Mouse (Mus musculus) hindbrain, embryonic 15.5 days (tissue): ENCODE results near the gene Grip1. TPM values are rescaled to one million over a fixed set of nuclear protein-coding genes. Genes with fewer than 3 reads are reported as not detected.

Experiments
- ATAC-seq: fragments of 200-750 bp; cut with Nextera tagmentation; 2 replicates; pipeline ENCODE4 v1.8.0; 2017; ENCODE audit warnings: low read depth, moderate number of reproducible peaks, moderate TSS enrichment; ENCODE audit not compliant: low FRiP score
- H3K27ac ChIP-seq: fragments of 300-500 bp; sonication (generic); replicated peaks from 2 replicates; pipeline ENCODE4 v1.5.1; 2015; ENCODE audit warnings: mild to moderate bottlenecking, inconsistent platforms
- H3K27me3 ChIP-seq: fragments of 300-500 bp; sonication (generic); 2 replicates; pipeline ENCODE4 v1.6.1; 2015; ENCODE audit warnings: control low read depth, inconsistent platforms
- H3K36me3 ChIP-seq: fragments of 300-500 bp; sonication (generic); 2 replicates; pipeline ENCODE4 v1.6.1; 2015; ENCODE audit warnings: control low read depth, inconsistent platforms
- H3K4me1 ChIP-seq: fragments of 300-500 bp; sonication (generic); replicated peaks from 2 replicates; pipeline ENCODE4 v1.6.1; 2015; ENCODE audit warnings: control low read depth, inconsistent platforms
- H3K4me2 ChIP-seq: fragments of 300-500 bp; sonication (generic); 2 replicates; pipeline ENCODE4 v1.6.1; 2015; ENCODE audit warnings: moderate library complexity, mild to moderate bottlenecking, inconsistent platforms
- H3K4me3 ChIP-seq: fragments of 300-500 bp; sonication (generic); 2 replicates; pipeline ENCODE4 v1.5.1; 2015; ENCODE audit warnings: mild to moderate bottlenecking, inconsistent platforms
- H3K9ac ChIP-seq: fragments of 300-500 bp; sonication (generic); 2 replicates; pipeline ENCODE4 v1.6.1; 2015; ENCODE audit warnings: inconsistent platforms
- H3K9me3 ChIP-seq: fragments of 300-500 bp; sonication (generic); 2 replicates; pipeline ENCODE4 v1.6.1; 2016; ENCODE audit warnings: control low read depth, inconsistent platforms
- WGBS: fragments of 180-500 bp; shearing (Covaris S2); methylation state at CpG from one replicate; pipeline ENCODE4 v1.1.7; 2015; 5-methylcytosine and 5-hydroxymethylcytosine counted together
- polyA plus RNA-seq: library from polyadenylated mRNA; unstranded; fragments of >200 nt; fragmentation: Nextera tagmentation; extraction: Ambion mirVana; gene quantifications from 2 replicates; pipeline ENCODE4 v1.2.1, GENCODE M21; 2015

Grip1 gene
- 15.7 and 17.3 TPM in 2 replicates for polyA plus RNA-seq

DNA sequence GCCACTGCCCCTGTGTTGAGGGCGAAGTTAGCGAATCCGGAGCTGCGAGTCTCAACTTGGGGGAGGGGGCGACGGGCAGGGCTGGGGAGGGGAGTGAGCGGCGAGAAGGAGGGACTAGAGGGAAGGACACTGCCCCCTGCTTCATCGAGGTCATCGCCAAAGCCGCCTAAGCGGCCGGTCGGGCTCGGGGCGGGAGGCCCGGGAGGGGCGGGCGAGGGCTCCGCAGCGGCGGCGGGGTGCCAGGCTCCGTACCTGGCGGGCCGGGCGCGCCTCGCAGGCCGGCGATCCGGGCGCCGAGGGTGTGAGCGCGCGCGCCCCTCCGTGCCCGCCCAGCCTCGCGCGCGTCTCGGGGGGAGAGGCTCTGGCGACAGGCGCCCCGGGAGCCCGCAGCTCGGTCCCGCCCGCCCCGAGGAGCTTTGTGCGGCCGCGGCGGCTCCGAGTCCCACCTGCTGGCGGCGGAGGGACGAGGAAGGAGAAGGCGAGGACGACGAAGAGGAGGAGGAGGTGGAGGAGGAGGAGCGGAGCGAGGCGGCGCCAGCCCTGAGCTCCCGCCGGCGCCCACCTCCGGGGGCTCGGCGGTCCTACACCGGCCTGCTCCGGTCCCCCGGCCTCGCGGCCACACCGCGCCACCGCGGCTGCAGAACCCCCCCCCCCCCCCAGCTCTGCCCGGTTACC lies at the start of gene Grip1:
Gene Grip1, plus strand, starts transcription at position 400 of the 675 bp plus-strand sequence.
- H3K36me3 ChIP-seq: no peaks in the 10 kb centered on the region
- peak; percentile 88 for ATAC-seq

DNA sequence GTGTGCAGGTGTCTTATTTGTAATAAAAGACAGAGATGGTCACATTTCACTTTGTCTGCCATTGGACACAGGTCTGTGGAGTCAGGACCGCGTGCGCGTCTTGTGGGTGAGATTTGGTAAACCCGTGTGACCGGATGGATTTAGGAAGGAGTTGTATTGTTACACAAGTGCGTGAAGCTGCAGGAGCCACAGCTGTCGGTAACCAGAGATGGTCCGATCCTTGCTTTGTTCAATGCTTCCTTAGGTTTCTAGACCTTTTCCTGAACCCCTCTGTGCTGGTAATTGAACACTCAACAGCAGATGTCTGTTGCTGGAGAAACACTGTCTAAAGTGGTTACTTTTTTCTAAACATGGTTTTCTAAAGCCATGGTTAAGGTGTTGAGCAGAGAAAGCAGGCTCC lies 48.5 kb upstream of the Grip1 start:
- 94% methylated on average over 9 of the region's 9 CpGs for WGBS
- no peak overlapping the region for H3K4me2 ChIP-seq
- H3K36me3 ChIP-seq: no peaks in the 10 kb centered on the region
- H3K9me3 ChIP-seq: no peaks in the 10 kb centered on the region
- no peak overlapping the region for H3K4me3 ChIP-seq
- H3K27ac ChIP-seq: no peak overlapping the region
- H3K27me3 ChIP-seq: no peaks in the 10 kb centered on the region
- H3K9ac ChIP-seq: no peak overlapping the region
- ATAC-seq: no peak
- no peaks in the 10 kb centered on the region for H3K4me1 ChIP-seq

More for the DNA sequence above, at the start of gene Grip1:
- H3K9ac ChIP-seq: peak within 1 kb of the TSS; percentile 78
- H3K4me1 ChIP-seq: peaks cover 25% of the 10 kb centered on the region
- peak within 1 kb of the TSS; percentile 97 for H3K4me2 ChIP-seq
- WGBS: 0% methylated on average over 35 of the region's 84 CpGs
- H3K4me3 ChIP-seq: peak within 1 kb of the TSS; percentile 90
- H3K9me3 ChIP-seq: no peaks in the 10 kb centered on the region
- peak within 1 kb of the TSS; percentile 87 for H3K27ac ChIP-seq
- no peaks in the 10 kb centered on the region for H3K27me3 ChIP-seq

- H3K36me3 ChIP-seq: no peaks in the 10 kb centered on the region
- H3K9me3 ChIP-seq: no peaks in the 10 kb centered on the region
- no peak overlapping the region for H3K27ac ChIP-seq
- H3K4me3 ChIP-seq: no peak overlapping the region
- H3K4me1 ChIP-seq: no peaks in the 10 kb centered on the region
- H3K27me3 ChIP-seq: no peaks in the 10 kb centered on the region
- H3K4me2 ChIP-seq: no peak overlapping the region
- WGBS: 100% methylated on average over 1 of the region's 1 CpGs
- ATAC-seq: no peak
- H3K9ac ChIP-seq: no peak overlapping the region
Measured at GRCm38 (mm10) chr10:119405612-119406011, 48.0 kb upstream of the Grip1 start.

DNA sequence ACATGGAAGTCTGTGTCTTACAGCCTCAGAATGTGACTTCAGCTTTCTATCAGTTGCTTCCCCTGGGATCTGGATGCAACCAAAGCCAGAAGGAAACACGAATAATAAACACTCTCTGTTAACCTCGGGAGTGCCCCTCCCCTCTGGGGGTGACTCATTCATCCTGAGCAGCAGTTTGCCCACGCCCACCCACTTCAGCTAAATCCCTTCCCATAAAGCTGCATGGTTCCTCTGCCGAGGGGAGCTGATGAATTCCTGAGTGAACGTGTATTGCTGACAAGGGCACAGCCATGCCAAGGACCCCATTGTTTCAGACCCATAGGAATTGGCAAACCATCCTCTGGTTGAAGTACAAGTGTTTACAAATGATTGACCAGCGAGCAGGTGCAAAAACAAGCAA lies 45.3 kb upstream of the Grip1 start:
- no peak overlapping the region for H3K4me2 ChIP-seq
- no peak overlapping the region for H3K27ac ChIP-seq
- WGBS: 26% methylated on average over 6 of the region's 6 CpGs

GRCm38 (mm10) chr10:119413238-119413637 lies 40.4 kb upstream of the Grip1 start:
- H3K27me3 ChIP-seq: no peaks in the 10 kb centered on the region
- no peaks in the 10 kb centered on the region for H3K36me3 ChIP-seq
- 95% methylated on average over 11 of the region's 11 CpGs for WGBS
- H3K4me1 ChIP-seq: no peaks in the 10 kb centered on the region
- H3K9ac ChIP-seq: no peak overlapping the region
- H3K4me3 ChIP-seq: no peak overlapping the region
- ATAC-seq: no peak
- H3K27ac ChIP-seq: no peak overlapping the region
- no peaks in the 10 kb centered on the region for H3K9me3 ChIP-seq
- no peak overlapping the region for H3K4me2 ChIP-seq

More for the DNA sequence above, 45.3 kb upstream of the Grip1 start:
- H3K36me3 ChIP-seq: no peaks in the 10 kb centered on the region
- H3K4me3 ChIP-seq: no peak overlapping the region
- no peak overlapping the region for H3K9ac ChIP-seq
- no peaks in the 10 kb centered on the region for H3K9me3 ChIP-seq
- no peaks in the 10 kb centered on the region for H3K4me1 ChIP-seq
- no peak for ATAC-seq
- no peaks in the 10 kb centered on the region for H3K27me3 ChIP-seq

DNA sequence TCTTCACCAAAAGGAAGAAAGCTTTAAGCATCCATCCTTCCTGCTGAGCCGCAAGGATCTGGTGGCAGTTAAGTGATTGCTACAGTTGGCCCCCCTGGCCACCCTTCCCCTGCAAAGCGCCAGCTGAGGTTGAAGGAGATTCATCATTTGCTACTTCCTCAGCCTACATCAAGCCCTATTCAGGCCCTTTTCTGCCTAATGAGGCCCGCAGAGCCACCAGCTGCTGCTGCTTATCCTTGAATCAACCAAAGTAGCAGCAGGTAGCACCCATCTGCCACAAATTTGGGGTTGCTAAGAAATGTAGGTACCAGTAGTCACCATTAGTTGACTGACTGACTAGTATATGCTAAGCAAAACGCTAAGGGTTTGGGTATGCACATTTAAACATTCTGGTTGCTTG lies 38.5 kb upstream of the Grip1 start:
- Histone ChIP-seq H3K4me2 (no peak overlapping the region), H3K9ac (no peak overlapping the region), H3K27me3 (no peaks in the 10 kb centered on the region), H3K27ac (no peak overlapping the region), H3K4me3 (no peak overlapping the region), H3K36me3 (no peaks in the 10 kb centered on the region), H3K9me3 (no peaks in the 10 kb centered on the region), H3K4me1 (no peaks in the 10 kb centered on the region)
- 48% methylated on average over 4 of the region's 4 CpGs for WGBS
- peak; percentile 54; the same call in 1 of the 2 replicates for ATAC-seq

GRCm38 (mm10) chr10:119421418-119421817 lies 32.2 kb upstream of the Grip1 start:
- Histone ChIP-seq H3K36me3 (no peaks in the 10 kb centered on the region), H3K9me3 (no peaks in the 10 kb centered on the region), H3K9ac (no peak overlapping the region), H3K4me1 (0 out of 2 replicates have a peak, but pooled peaks cover 4% of the 10 kb centered on the region), H3K4me2 (no peak overlapping the region), H3K27me3 (no peaks in the 10 kb centered on the region), H3K27ac (no peak overlapping the region), H3K4me3 (no peak overlapping the region)
- ATAC-seq: no peak
- WGBS: 89% methylated on average over 6 of the region's 6 CpGs

GRCm38 (mm10) chr10:119423821-119424534 lies 29.7 kb upstream of the Grip1 start:
- no peak overlapping the region for H3K27ac ChIP-seq
- H3K9ac ChIP-seq: no peak overlapping the region
- ATAC-seq: no peak
- no peaks in the 10 kb centered on the region for H3K27me3 ChIP-seq
- WGBS: 72% methylated on average over 11 of the region's 11 CpGs
- no peaks in the 10 kb centered on the region for H3K9me3 ChIP-seq
- no peak overlapping the region for H3K4me3 ChIP-seq
- H3K4me2 ChIP-seq: no peak overlapping the region
- H3K36me3 ChIP-seq: no peaks in the 10 kb centered on the region
- H3K4me1 ChIP-seq: 0 out of 2 replicates have a peak, but pooled peaks cover 4% of the 10 kb centered on the region

DNA sequence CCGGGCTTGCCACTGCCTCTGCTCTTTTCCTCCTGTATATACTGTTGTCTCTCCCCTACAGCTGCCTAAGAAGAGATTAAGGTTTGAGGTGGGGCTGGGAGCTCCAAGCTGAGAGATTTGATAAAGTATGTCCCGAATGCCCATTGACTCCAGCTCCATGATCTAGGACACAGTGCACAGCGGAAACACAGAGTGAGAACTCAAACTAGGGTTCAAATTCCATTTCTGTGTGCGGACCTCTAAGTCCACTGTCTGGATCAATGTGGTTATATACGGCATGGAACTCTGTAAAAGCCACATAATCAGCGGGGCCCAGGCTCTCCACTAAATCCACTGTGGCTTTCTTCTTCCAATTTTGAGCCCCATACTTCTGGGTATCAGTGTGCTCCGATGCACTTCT lies 26.0 kb upstream of the Grip1 start:
- H3K4me1 ChIP-seq: 0 out of 2 replicates have a peak, but pooled peaks cover 4% of the 10 kb centered on the region
- H3K4me2 ChIP-seq: no peak overlapping the region
- no peak overlapping the region for H3K27ac ChIP-seq
- no peak overlapping the region for H3K4me3 ChIP-seq
- ATAC-seq: no peak
- H3K27me3 ChIP-seq: no peaks in the 10 kb centered on the region
- 88% methylated on average over 7 of the region's 7 CpGs for WGBS
- H3K9ac ChIP-seq: no peak overlapping the region
- no peaks in the 10 kb centered on the region for H3K36me3 ChIP-seq
- no peaks in the 10 kb centered on the region for H3K9me3 ChIP-seq

GRCm38 (mm10) chr10:119428106-119428505 lies 25.5 kb upstream of the Grip1 start:
- no peak overlapping the region for H3K4me3 ChIP-seq
- H3K4me2 ChIP-seq: no peak overlapping the region
- no peak overlapping the region for H3K27ac ChIP-seq
- H3K9me3 ChIP-seq: no peaks in the 10 kb centered on the region
- ATAC-seq: no peak
- H3K27me3 ChIP-seq: no peaks in the 10 kb centered on the region
- H3K9ac ChIP-seq: no peak overlapping the region
- H3K4me1 ChIP-seq: 0 out of 2 replicates have a peak, but pooled peaks cover 4% of the 10 kb centered on the region
- WGBS: 64% methylated on average over 7 of the region's 7 CpGs
- no peaks in the 10 kb centered on the region for H3K36me3 ChIP-seq

DNA sequence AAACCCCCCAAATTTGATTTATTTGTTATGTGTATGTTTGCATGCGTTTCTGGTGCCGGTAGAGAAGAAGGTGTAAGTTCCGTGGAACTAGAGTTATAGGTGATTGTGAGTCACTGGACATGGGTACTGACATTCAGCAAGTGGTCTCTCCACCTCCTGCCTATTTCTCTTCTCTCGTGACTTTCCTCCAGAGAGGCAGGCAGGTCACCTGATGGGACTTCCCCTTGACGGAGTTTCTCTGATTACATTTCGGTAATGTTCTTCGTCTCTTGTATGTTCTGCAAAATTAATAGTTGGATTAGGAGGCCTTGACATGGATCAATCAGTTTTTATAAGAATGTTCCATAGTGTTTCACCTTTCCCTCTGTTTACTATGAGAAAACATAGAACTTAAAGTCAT lies 23.4 kb upstream of the Grip1 start:
- Histone ChIP-seq H3K9me3 (no peaks in the 10 kb centered on the region), H3K27me3 (no peaks in the 10 kb centered on the region), H3K4me2 (no peak overlapping the region), H3K4me3 (no peak overlapping the region), H3K27ac (no peak overlapping the region), H3K4me1 (no peaks in the 10 kb centered on the region), H3K9ac (no peak overlapping the region), H3K36me3 (no peaks in the 10 kb centered on the region)
- 86% methylated on average over 7 of the region's 7 CpGs for WGBS
- no peak for ATAC-seq

- Histone ChIP-seq H3K4me3 (no peak overlapping the region), H3K9ac (no peak overlapping the region), H3K27me3 (no peaks in the 10 kb centered on the region), H3K36me3 (no peaks in the 10 kb centered on the region), H3K4me1 (no peaks in the 10 kb centered on the region), H3K27ac (no peak overlapping the region), H3K4me2 (no peak overlapping the region), H3K9me3 (no peaks in the 10 kb centered on the region)
- no peak for ATAC-seq
- WGBS: 37% methylated on average over 6 of the region's 6 CpGs
Measured at GRCm38 (mm10) chr10:119431801-119432200, 21.8 kb upstream of the Grip1 start.
